Mouse (Mus musculus): ENCODE data around the gene Gm49366. TPM values are rescaled to one million over a fixed set of nuclear protein-coding genes. Genes with fewer than 3 reads are reported as not detected.
"Not testable (repeated sequence)": the region's sequence is repeated elsewhere in the genome, so short reads cannot be mapped to it uniquely, and the experiment has no call there.

Gene Gm49366
- not detected in 2 replicates for total RNA-seq (2014; fragmentation: Nextera tagmentation)
- not detected in 2 replicates for total RNA-seq (2017)

DNA sequence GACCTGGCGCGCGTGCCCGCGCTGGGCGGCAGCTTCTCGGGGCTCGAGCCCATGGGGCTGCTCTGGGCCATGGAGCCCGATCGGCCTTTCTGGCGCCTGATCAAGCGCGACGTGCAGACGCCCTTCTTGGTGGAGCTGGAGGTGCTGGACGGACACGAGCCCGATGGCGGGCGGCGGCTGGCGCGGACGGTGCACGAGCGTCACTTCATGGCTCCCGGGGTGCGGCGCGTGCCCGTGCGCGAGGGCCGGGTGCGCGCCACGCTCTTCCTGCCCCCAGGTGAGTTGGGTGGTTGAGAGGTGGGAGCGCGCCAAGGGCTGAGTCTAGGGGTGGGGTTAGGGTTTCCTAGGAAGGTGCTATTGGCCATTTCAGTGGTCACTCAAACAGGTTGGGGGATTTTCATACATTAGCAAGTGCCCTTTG, at the start of gene Gm49366:
Gene Gm49366 (plus strand): TSS at position 245 of the 421 bp plus-strand sequence.
- ATAC-seq (replicated peaks; ENCODE audit: poor library complexity, severe bottlenecking): not testable (repeated sequence)

- ATAC-seq (replicated peaks; ENCODE audit: poor library complexity, severe bottlenecking): no peak
Observed at GRCm38 (mm10) chr12:83989378-83989777, 49.4 kb upstream of the Gm49366 start.

DNA sequence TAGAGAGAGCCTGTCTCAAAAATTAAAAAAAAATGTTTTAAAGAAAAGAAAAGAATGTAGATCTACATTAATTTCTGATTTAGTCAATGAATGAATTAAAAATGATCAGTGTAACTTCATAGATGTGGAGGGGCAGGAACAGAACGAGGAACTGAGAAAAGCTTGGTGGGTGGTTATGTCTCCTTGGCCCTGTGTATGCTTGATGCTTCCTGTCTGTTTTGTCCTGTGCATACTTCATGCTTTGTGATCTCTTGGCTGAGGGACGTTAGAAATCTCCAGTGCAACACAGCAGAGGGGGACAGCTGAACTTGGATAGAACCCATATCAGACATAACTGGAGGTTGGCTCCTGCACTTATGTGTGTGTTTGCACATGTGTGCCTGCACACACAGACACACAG, 41.5 kb upstream of the Gm49366 start:
- peak; percentile 33; the same call in 1 of the 2 replicates for ATAC-seq (replicated peaks; ENCODE audit: poor library complexity, severe bottlenecking)

- no peak for ATAC-seq (replicated peaks; ENCODE audit: poor library complexity, severe bottlenecking)
Observed at GRCm38 (mm10) chr12:83998341-83999107, 40.2 kb upstream of the Gm49366 start.

- ATAC-seq (replicated peaks; ENCODE audit: poor library complexity, severe bottlenecking): peak; percentile 30; the same call in 1 of the 2 replicates
Observed at GRCm38 (mm10) chr12:83999237-83999636, 39.5 kb upstream of the Gm49366 start.

DNA sequence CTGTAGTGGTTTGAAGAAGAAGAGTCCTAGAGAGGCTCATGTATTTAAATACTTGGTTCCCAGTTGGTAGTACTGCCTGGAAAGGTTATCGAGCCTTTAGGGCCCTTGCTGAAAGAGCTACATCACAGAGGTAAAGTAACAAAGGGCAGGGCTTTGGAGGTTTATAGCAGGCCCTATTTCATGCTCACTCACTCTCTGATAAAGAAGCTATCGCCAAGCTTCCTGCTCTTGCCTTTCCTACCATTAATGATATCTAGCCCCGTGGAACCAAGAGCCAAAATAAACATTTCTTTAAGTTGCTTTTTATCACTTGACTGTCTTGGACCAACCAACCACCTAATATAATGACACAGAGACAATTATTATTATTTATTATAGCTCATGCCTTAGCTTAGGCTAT, 38.3 kb upstream of the Gm49366 start:
- ATAC-seq (replicated peaks; ENCODE audit: poor library complexity, severe bottlenecking): no peak

DNA sequence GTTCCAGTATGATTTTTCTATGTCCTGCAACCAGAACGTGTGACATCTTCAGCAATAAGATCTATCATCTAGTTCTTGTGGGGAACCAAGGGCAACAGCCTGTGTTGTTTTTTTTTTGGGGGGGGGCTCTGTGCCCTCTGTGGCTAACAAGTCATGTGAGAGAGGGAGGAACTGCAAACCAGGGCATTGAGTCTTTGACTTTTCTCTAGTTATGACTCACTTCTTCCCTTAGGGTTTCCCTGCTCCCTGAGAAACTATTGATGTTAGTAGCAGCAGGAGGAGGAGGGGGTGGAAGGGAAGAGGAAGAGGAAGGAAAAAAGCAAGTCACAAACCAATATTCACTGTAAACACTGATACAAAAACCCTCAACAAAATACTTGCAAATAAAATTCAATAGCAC, 34.9 kb upstream of the Gm49366 start:
- ATAC-seq (replicated peaks; ENCODE audit: poor library complexity, severe bottlenecking): peak; percentile 37

- ATAC-seq (replicated peaks; ENCODE audit: poor library complexity, severe bottlenecking): no peak
Observed at GRCm38 (mm10) chr12:84008251-84008650, 30.5 kb upstream of the Gm49366 start.

GRCm38 (mm10) chr12:84008729-84009128, 30.0 kb upstream of the Gm49366 start:
- no peak for ATAC-seq (replicated peaks; ENCODE audit: poor library complexity, severe bottlenecking)

GRCm38 (mm10) chr12:84009171-84009965, 29.4 kb upstream of the Gm49366 start, which contains the start of gene Acot1:
Gene Acot1, plus strand, starts transcription at chr12:84009490.
- ATAC-seq (replicated peaks; ENCODE audit: poor library complexity, severe bottlenecking): peak; percentile 98

GRCm38 (mm10) chr12:84010201-84010600, 28.5 kb upstream of the Gm49366 start:
- ATAC-seq (replicated peaks; ENCODE audit: poor library complexity, severe bottlenecking): no peak

GRCm38 (mm10) chr12:84011251-84012040, 27.3 kb upstream of the Gm49366 start:
- ATAC-seq (replicated peaks; ENCODE audit: poor library complexity, severe bottlenecking): no peak

DNA sequence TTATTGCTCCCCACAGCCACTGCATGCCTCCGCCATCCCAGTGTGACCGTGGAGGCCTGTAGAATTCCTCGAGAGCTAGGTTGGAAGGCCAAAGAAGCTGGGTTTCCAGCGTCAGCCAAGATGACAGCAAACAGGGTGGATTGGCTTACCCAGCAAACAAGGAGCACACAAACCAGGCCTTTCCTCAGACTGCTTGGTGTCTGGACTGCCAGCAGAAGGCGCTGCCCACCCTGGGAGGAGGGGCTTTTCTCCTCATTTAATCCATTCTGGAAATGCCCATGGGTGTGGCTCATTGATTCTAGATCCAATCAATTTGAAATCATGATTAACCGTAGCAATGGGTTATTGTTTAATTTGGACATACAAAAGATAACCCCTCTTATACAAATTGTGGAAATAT, 25.6 kb upstream of the Gm49366 start:
- ATAC-seq (replicated peaks; ENCODE audit: poor library complexity, severe bottlenecking): no peak

- ATAC-seq (replicated peaks; ENCODE audit: poor library complexity, severe bottlenecking): no peak
Observed at GRCm38 (mm10) chr12:84013701-84014100, 25.0 kb upstream of the Gm49366 start.

- peak; percentile 74 for ATAC-seq (replicated peaks; ENCODE audit: poor library complexity, severe bottlenecking)
Observed at GRCm38 (mm10) chr12:84020528-84020927, 18.2 kb upstream of the Gm49366 start.

GRCm38 (mm10) chr12:84022266-84022665, 16.5 kb upstream of the Gm49366 start:
- ATAC-seq (replicated peaks; ENCODE audit: poor library complexity, severe bottlenecking): not testable (repeated sequence)

- ATAC-seq (replicated peaks; ENCODE audit: poor library complexity, severe bottlenecking): peak; percentile 65
Observed at GRCm38 (mm10) chr12:84023052-84023745, 15.5 kb upstream of the Gm49366 start.

GRCm38 (mm10) chr12:84025888-84026287, 12.8 kb upstream of the Gm49366 start:
- no peak for ATAC-seq (replicated peaks; ENCODE audit: poor library complexity, severe bottlenecking)

DNA sequence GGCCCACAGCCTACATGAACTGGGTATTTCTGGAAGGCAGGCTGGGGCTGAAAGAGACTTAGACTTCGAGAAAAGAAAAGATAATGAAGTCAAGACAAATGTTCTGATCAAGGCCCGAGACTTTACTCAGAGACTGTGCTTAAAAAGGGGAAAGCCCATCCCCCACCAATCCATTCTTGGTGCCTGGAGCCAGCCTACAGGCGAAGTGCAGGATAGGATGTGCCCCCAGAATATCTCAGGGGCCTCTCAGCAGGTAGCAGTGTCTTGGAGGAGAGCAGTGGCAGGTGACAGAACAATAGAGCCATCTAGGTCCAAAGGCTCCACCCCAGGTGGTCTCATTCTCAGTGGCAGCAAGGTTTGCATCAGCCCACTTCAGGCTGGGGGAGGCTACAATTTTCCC, 10.4 kb upstream of the Gm49366 start:
- not testable (repeated sequence) for ATAC-seq (replicated peaks; ENCODE audit: poor library complexity, severe bottlenecking)

DNA sequence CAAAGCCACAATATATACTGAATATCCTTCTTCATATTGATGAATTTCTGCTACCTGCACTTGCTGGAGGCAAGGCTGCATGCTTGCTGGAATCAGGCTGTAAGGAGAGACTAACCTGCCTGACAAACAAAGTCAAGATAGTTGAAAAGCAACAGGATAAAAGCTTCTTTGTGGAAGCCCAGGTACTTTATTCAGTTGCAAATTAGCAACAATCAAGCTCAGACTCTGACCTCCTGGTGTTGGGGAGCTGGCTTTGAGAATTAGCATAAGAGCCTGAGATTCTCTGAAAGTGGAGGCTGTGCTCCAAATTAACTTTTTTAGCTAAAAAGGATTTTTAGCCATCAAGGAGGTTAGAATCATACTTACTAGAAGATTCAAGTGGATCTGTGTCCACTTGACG, 9.7 kb upstream of the Gm49366 start:
- not testable (repeated sequence) for ATAC-seq (replicated peaks; ENCODE audit: poor library complexity, severe bottlenecking)
